Mouse (Mus musculus): ENCODE data around the gene Grb2. TPM values are rescaled to one million over a fixed set of nuclear protein-coding genes. Genes with fewer than 3 reads are reported as not detected.

Grb2 gene
- polyA plus RNA-seq, 1 experiment = 74.7 TPM

DNA sequence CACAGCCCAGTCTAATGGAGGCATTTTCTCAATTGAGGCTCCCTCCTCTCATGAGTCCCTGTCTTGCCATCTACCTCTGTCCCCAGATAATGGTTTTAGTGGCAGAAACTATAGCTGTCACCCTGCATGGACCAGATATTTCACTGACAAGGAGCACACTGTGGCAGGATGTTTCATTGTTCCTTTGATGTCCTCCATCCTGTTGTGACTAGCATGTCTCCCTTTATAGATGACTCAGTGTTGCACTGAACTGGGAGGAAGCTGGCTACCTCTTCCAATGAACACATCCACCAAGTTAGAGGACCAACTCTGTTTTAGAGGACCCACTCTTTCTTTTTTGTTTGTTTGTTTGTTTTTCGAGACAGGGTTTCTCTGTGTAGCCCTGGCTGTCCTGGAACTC is 37.7 kb upstream of the Grb2 start:
- TF ChIP-seq POLR2A (IDR thresholded peaks at IDR 0.05; ENCODE audit: low read depth, low read length) (no peak), CTCF (IDR thresholded peaks at IDR 0.05; ENCODE audit: extremely low read depth, insufficient read depth, insufficient read length, insufficient replicate concordance) (no peak)
- no peaks in the 10 kb centered on the region for H3K36me3 ChIP-seq (ENCODE audit: control insufficient read depth, insufficient read depth, low read length)
- H3K27me3 ChIP-seq (ENCODE audit: control insufficient read depth, insufficient read depth, low read length) = no peaks in the 10 kb centered on the region
- no peak for DNase-seq (ENCODE audit: low read depth in 1 of 2, low spot score in 2 of 2)
- H3K27ac ChIP-seq (ENCODE audit: insufficient read depth, low read length) = no peak overlapping the region
- peaks cover 4% of the 10 kb centered on the region; the same call in 1 of the 2 replicates for H3K4me1 ChIP-seq (ENCODE audit: control insufficient read depth, insufficient read depth, insufficient read length)
- 77% methylated on average over 1 of the region's 1 CpGs for WGBS
- H3K4me3 ChIP-seq (ENCODE audit: extremely low read depth, insufficient read depth, insufficient read length) = no peak overlapping the region

DNA sequence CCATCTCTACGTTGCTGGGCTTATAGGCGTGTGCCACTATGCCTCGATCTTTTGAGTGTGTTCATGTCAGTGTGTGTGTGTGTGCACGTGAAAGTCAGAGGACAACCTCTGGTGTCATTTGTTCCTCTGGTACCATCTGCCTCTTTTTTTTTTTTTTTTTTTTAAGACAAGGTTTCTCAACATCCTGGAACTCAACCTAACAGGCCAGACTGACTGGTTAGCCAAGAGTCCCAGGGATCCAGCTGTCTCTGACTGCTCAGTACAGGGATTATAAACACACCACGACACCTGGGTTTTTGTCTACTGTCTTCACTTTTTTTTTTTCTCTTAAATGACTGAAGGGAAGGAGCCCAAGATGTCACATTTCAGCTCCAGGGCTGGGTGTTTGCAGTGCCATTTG is 36.0 kb upstream of the Grb2 start:
- no peak overlapping the region for H3K27ac ChIP-seq (ENCODE audit: insufficient read depth, low read length)
- no peaks in the 10 kb centered on the region for H3K36me3 ChIP-seq (ENCODE audit: control insufficient read depth, insufficient read depth, low read length)
- 82% methylated on average over 5 of the region's 5 CpGs for WGBS
- TF ChIP-seq CTCF (IDR thresholded peaks at IDR 0.05; ENCODE audit: extremely low read depth, insufficient read depth, insufficient read length, insufficient replicate concordance) (no peak), POLR2A (IDR thresholded peaks at IDR 0.05; ENCODE audit: low read depth, low read length) (no peak)
- H3K4me1 ChIP-seq (ENCODE audit: control insufficient read depth, insufficient read depth, insufficient read length) = peaks cover 4% of the 10 kb centered on the region; the same call in 1 of the 2 replicates
- no peak for DNase-seq (ENCODE audit: low read depth in 1 of 2, low spot score in 2 of 2)
- H3K27me3 ChIP-seq (ENCODE audit: control insufficient read depth, insufficient read depth, low read length) = no peaks in the 10 kb centered on the region
- H3K4me3 ChIP-seq (ENCODE audit: extremely low read depth, insufficient read depth, insufficient read length) = no peak overlapping the region

DNA sequence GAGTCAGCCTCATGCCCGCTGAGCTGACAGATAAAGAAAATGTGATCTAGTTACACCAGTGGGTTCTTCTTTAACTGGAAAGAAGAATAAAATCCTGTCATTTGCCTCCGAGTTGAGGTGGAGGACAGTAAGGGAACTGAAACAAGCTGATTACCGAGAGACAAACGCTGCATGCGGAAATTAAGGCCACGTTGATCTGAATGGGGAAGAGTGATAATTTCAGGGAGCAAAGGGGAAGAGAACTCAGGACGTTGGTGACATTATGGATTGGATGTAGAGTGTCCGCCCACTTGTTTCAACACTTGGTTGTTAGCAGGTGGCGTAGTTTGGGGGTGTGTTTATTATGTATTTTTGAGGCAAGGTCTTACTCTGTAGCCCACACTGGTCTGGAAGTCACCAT is 34.5 kb upstream of the Grb2 start:
- Histone ChIP-seq H3K27me3 (ENCODE audit: control insufficient read depth, insufficient read depth, low read length) (no peaks in the 10 kb centered on the region), H3K4me3 (ENCODE audit: extremely low read depth, insufficient read depth, insufficient read length) (no peak overlapping the region), H3K4me1 (ENCODE audit: control insufficient read depth, insufficient read depth, insufficient read length) (peaks cover 4% of the 10 kb centered on the region; the same call in 1 of the 2 replicates), H3K27ac (ENCODE audit: insufficient read depth, low read length) (no peak overlapping the region), H3K36me3 (ENCODE audit: control insufficient read depth, insufficient read depth, low read length) (no peaks in the 10 kb centered on the region)
- DNase-seq (ENCODE audit: low read depth in 1 of 2, low spot score in 2 of 2) = no peak
- TF ChIP-seq CTCF (IDR thresholded peaks at IDR 0.05; ENCODE audit: extremely low read depth, insufficient read depth, insufficient read length, insufficient replicate concordance) (no peak), POLR2A (IDR thresholded peaks at IDR 0.05; ENCODE audit: low read depth, low read length) (no peak)
- 70% methylated on average over 9 of the region's 9 CpGs for WGBS

DNA sequence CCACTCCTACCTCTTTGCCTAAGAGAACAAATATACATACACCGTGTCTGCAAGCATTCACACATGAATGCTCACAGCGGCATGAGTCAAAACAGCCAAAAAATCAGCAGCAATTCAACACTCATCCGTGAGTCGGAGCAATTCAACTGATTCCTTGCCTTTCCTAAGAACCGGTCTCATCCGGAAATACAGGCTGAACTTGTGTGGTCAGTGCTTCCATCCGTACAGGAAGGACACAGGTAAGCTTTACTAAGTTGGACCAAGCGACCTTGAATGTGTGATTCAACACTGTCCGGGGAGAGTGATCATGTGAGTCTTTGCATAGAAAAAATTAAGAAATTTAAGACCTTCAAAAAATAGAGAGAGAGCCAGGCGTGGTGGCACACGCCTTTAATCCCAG is 32.7 kb upstream of the Grb2 start:
- TF ChIP-seq POLR2A (IDR thresholded peaks at IDR 0.05; ENCODE audit: low read depth, low read length) (no peak), CTCF (IDR thresholded peaks at IDR 0.05; ENCODE audit: extremely low read depth, insufficient read depth, insufficient read length, insufficient replicate concordance) (no peak)
- Histone ChIP-seq H3K36me3 (ENCODE audit: control insufficient read depth, insufficient read depth, low read length) (no peaks in the 10 kb centered on the region), H3K4me3 (ENCODE audit: extremely low read depth, insufficient read depth, insufficient read length) (no peak overlapping the region), H3K4me1 (ENCODE audit: control insufficient read depth, insufficient read depth, insufficient read length) (no peaks in the 10 kb centered on the region), H3K27me3 (ENCODE audit: control insufficient read depth, insufficient read depth, low read length) (no peaks in the 10 kb centered on the region), H3K27ac (ENCODE audit: insufficient read depth, low read length) (no peak overlapping the region)
- no peak for DNase-seq (ENCODE audit: low read depth in 1 of 2, low spot score in 2 of 2)
- 90% methylated on average over 11 of the region's 11 CpGs for WGBS

DNA sequence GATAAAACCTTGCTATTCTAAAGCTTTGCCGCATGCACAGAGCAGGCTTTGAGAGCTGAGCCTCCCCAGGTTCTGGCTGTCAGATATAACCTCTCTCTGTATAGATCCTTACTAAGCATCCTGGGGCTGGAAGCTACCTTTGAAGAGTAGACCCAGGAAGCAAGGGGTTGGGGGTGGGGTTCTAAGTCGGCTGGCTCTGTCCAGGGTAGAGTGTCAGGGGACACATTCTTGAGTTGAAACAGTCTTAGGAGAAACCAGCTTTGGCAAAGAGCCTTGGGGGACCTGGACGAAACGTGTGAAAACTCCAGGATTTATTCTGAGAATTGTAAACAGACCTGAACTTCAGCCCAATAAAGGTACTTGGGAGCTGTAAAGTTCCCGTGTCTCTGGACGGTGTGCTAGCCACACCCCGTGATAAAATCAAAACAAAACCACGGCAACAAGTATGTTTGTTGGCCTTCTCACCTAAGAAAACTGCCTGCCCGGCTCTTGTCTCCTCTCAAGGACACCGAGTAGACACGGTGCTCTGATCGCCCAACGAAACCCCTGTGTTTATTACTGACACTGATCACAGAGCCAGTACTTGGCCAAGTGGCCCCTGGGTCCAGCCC is 30.0 kb upstream of the Grb2 start:
- no peak for DNase-seq (ENCODE audit: low read depth in 1 of 2, low spot score in 2 of 2)
- no peaks in the 10 kb centered on the region for H3K36me3 ChIP-seq (ENCODE audit: control insufficient read depth, insufficient read depth, low read length)
- H3K4me3 ChIP-seq (ENCODE audit: extremely low read depth, insufficient read depth, insufficient read length) = no peak overlapping the region
- H3K27me3 ChIP-seq (ENCODE audit: control insufficient read depth, insufficient read depth, low read length) = no peaks in the 10 kb centered on the region
- TF ChIP-seq CTCF (IDR thresholded peaks at IDR 0.05; ENCODE audit: extremely low read depth, insufficient read depth, insufficient read length, insufficient replicate concordance) (no peak), POLR2A (IDR thresholded peaks at IDR 0.05; ENCODE audit: low read depth, low read length) (no peak)
- no peak overlapping the region for H3K27ac ChIP-seq (ENCODE audit: insufficient read depth, low read length)
- H3K4me1 ChIP-seq (ENCODE audit: control insufficient read depth, insufficient read depth, insufficient read length) = no peaks in the 10 kb centered on the region
- 76% methylated on average over 13 of the region's 13 CpGs for WGBS

DNA sequence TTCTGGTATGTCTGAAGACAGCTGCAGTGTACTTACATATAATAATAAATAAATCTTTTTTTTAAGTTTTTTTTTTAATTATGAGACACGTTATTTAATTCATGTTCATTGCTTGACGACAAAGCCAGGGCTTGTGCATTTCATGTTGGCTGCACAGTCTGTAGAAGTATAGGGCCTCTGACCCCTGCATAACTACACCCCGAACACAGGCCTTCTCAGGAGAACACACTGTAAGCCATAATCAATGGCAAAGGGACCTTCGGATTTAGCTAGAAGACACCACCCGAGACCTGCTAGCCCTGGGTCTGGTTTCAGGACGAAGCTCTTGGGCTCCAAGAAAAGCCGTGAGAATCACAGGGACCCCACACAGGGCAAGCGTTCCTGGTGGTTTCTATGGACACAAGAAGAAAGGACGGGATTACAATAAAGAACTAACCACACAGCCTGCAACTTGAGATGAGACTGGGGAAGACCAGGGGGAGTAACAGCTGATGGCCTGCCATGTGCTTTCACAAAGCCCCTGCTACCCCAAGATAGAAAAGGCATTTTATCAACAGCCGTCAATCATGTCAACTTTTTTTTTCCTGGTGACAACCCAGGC is 29.3 kb upstream of the Grb2 start:
- Histone ChIP-seq H3K4me3 (ENCODE audit: extremely low read depth, insufficient read depth, insufficient read length) (no peak overlapping the region), H3K4me1 (ENCODE audit: control insufficient read depth, insufficient read depth, insufficient read length) (no peaks in the 10 kb centered on the region), H3K27ac (ENCODE audit: insufficient read depth, low read length) (no peak overlapping the region), H3K36me3 (ENCODE audit: control insufficient read depth, insufficient read depth, low read length) (no peaks in the 10 kb centered on the region), H3K27me3 (ENCODE audit: control insufficient read depth, insufficient read depth, low read length) (no peaks in the 10 kb centered on the region)
- 87% methylated on average over 10 of the region's 10 CpGs for WGBS
- TF ChIP-seq CTCF (IDR thresholded peaks at IDR 0.05; ENCODE audit: extremely low read depth, insufficient read depth, insufficient read length, insufficient replicate concordance) (no peak), POLR2A (IDR thresholded peaks at IDR 0.05; ENCODE audit: low read depth, low read length) (no peak)
- DNase-seq (ENCODE audit: low read depth in 1 of 2, low spot score in 2 of 2) = no peak

- DNase-seq (ENCODE audit: low read depth in 1 of 2, low spot score in 2 of 2) = no peak
- Histone ChIP-seq H3K36me3 (ENCODE audit: control insufficient read depth, insufficient read depth, low read length) (no peaks in the 10 kb centered on the region), H3K4me1 (ENCODE audit: control insufficient read depth, insufficient read depth, insufficient read length) (no peaks in the 10 kb centered on the region), H3K4me3 (ENCODE audit: extremely low read depth, insufficient read depth, insufficient read length) (no peak overlapping the region), H3K27me3 (ENCODE audit: control insufficient read depth, insufficient read depth, low read length) (no peaks in the 10 kb centered on the region), H3K27ac (ENCODE audit: insufficient read depth, low read length) (no peak overlapping the region)
- 89% methylated on average over 11 of the region's 11 CpGs for whole genome bisulfite sequencing
- TF ChIP-seq CTCF (IDR thresholded peaks at IDR 0.05; ENCODE audit: extremely low read depth, insufficient read depth, insufficient read length, insufficient replicate concordance) (no peak), POLR2A (IDR thresholded peaks at IDR 0.05; ENCODE audit: low read depth, low read length) (no peak)
Observed at GRCm38 (mm10) chr11:115734041-115734686, 25.8 kb upstream of the Grb2 start.

Measured in spleen, adult 2 months (tissue).